Mouse (Mus musculus) ES-E14 (cell line): ENCODE results near the gene Ralgapa2. TPM values are rescaled to one million over a fixed set of nuclear protein-coding genes. Genes with fewer than 3 reads are reported as not detected.

Experiments
- DNase-seq: peaks from one replicate; pipeline ENCODE4 v3.0.0-alpha.2; 2013; ENCODE audit warnings: low read depth, low spot score
- H3K27ac ChIP-seq: 2 replicates; pipeline ENCODE4 v1.5.1; 2012; ENCODE audit warnings: low read depth, mild to moderate bottlenecking, low read length, moderate library complexity, mixed read lengths; ENCODE audit not compliant: poor library complexity, insufficient read depth, severe bottlenecking
- H3K36me3 ChIP-seq: 2 replicates; pipeline ENCODE4 v1.6.1; 2012; ENCODE audit warnings: mild to moderate bottlenecking, low read length, moderate library complexity, mixed read lengths; ENCODE audit not compliant: control insufficient read depth, poor library complexity, insufficient read depth, severe bottlenecking
- H3K4me1 ChIP-seq, 2 experiments: fragments of 150-350 bp in 1 of 2; sonication (generic) in 1 of 2; 2 replicates each; pipeline ENCODE4 v1.6.1; 2012; ENCODE audit warnings: low read length in 2 of 2, mild to moderate bottlenecking in 1 of 2, mixed read lengths in 1 of 2; ENCODE audit not compliant: control insufficient read depth in 2 of 2, insufficient read depth in 2 of 2, poor library complexity in 1 of 2
- H3K4me3 ChIP-seq, 2 experiments: fragments of 150-350 bp in 1 of 2; sonication (generic) in 1 of 2; 2 replicates each; pipeline ENCODE4 v1.5.1; 2012; ENCODE audit warnings: low read length in 2 of 2, low read depth in 1 of 2, mild to moderate bottlenecking in 1 of 2, mixed read lengths in 1 of 2; ENCODE audit not compliant: insufficient read depth in 1 of 2, poor library complexity in 1 of 2, severe bottlenecking in 1 of 2
- H3K9ac ChIP-seq: 2 replicates; pipeline ENCODE4 v1.6.1; 2012; ENCODE audit warnings: low read depth, mild to moderate bottlenecking, low read length, mixed read lengths; ENCODE audit not compliant: poor library complexity, insufficient read depth, severe bottlenecking
- H3K9me3 ChIP-seq: fragments of 150-350 bp; sonication (generic); 2 replicates; pipeline ENCODE4 v1.6.1; 2012; ENCODE audit warnings: low read depth, mild to moderate bottlenecking, low read length; ENCODE audit not compliant: control insufficient read depth, insufficient read depth
- CHD2 ChIP-seq: IDR thresholded peaks from 2 replicates; pipeline ENCODE4 v1.6.1; 2014; ENCODE audit warnings: mild to moderate bottlenecking, low read depth, low read length, inconsistent platforms
- HCFC1 ChIP-seq: IDR thresholded peaks from 2 replicates; pipeline ENCODE4 v1.6.1; 2012; ENCODE audit warnings: low read length, inconsistent platforms, borderline replicate concordance; ENCODE audit not compliant: insufficient read depth
- MAFK ChIP-seq: IDR thresholded peaks from 2 replicates; pipeline ENCODE4 v1.6.1; 2014; ENCODE audit warnings: mild to moderate bottlenecking, low read depth, low read length, inconsistent platforms; ENCODE audit not compliant: insufficient read depth
- ZC3H11A ChIP-seq: IDR thresholded peaks from 2 replicates; pipeline ENCODE4 v1.6.1; 2012; ENCODE audit warnings: low read depth, mild to moderate bottlenecking, inconsistent platforms, low read length, borderline replicate concordance
- ZNF384 ChIP-seq: IDR thresholded peaks from 2 replicates; pipeline ENCODE4 v1.6.1; 2012; ENCODE audit warnings: low read depth, low read length, inconsistent platforms
- in situ Hi-C, 2 experiments: fragments of 600-800 bp; cut with MboI; formaldehyde crosslinking; loops; one replicate each; pipeline ENCODE4 v1.15.1; 2025; ENCODE audit warnings: low sequenced_read_pairs in 2 of 2, inconsistent platforms in 1 of 2; ENCODE audit not compliant: unreplicated experiment in 2 of 2
- total RNA-seq: library from RNA; depleted of rRNA; stranded (reverse); fragments of 300-350 nt; gene quantifications from 2 replicates; pipeline ENCODE4 v1.2.3, GENCODE M21; 2012

Gene Ralgapa2
- total RNA-seq, 1 experiment = 23.0 TPM

DNA sequence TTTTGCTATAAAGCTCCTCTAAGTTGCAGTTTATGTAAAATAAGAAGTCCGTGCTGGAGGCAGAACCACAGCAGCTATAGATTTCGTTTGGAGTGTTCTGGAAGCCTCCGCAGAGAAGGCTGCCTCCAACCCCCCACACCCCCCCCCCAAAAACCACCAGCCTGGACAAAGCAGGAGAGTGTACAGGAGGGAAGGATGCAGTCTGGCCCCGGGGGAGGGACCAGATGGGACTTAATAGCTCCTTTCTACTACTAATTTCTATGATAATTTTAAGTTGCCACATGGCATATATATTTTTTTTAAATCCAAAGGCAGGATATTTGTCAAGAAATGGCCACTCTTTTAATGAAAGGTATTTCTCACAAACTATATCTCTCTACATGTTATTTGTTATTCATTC lies 198.3 kb downstream of the Ralgapa2 start:
- in situ Hi-C loops = no loop called here
- Histone ChIP-seq H3K36me3 (no peaks in the 10 kb centered on the region), H3K9ac (no peak overlapping the region), H3K9me3 (no peaks in the 10 kb centered on the region), H3K4me3 (no peak overlapping the region), H3K4me1 (no peaks in the 10 kb centered on the region; a peak in 1 of 4 replicates), H3K27ac (no peak overlapping the region)
- no peak for DNase-seq
- TF ChIP-seq MAFK (no peak), HCFC1 (no peak), ZNF384 (no peak), ZC3H11A (no peak), CHD2 (no peak)

DNA sequence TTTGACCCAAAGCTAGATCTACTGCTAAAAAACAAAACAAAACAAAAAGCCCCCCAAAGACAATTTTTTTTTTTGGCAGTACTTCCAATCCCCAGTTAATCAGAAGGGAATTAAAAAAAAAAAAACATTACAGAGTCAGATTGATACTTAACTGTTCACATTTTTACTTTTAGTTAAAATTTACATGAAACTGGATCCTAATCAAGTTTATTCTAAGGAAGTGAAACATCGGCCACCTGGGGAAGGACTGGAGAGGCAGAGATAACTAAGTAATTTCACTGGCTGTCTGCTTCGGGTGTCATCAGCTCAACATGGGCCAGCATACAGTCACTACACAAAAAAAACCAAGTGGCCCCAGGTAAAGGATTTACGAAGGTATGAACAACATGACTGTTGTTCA lies 201.4 kb downstream of the Ralgapa2 start:
- Histone ChIP-seq H3K4me3 (no peak overlapping the region), H3K9ac (no peak overlapping the region), H3K9me3 (no peaks in the 10 kb centered on the region), H3K36me3 (no peaks in the 10 kb centered on the region), H3K4me1 (no peaks in the 10 kb centered on the region; a peak in 1 of 4 replicates), H3K27ac (no peak overlapping the region)
- TF ChIP-seq MAFK = no peak
- TF ChIP-seq ZNF384 = no peak
- TF ChIP-seq ZC3H11A = no peak
- no peak for TF ChIP-seq CHD2
- no peak for TF ChIP-seq HCFC1
- in situ Hi-C loops = no loop called here
- no peak for DNase-seq

DNA sequence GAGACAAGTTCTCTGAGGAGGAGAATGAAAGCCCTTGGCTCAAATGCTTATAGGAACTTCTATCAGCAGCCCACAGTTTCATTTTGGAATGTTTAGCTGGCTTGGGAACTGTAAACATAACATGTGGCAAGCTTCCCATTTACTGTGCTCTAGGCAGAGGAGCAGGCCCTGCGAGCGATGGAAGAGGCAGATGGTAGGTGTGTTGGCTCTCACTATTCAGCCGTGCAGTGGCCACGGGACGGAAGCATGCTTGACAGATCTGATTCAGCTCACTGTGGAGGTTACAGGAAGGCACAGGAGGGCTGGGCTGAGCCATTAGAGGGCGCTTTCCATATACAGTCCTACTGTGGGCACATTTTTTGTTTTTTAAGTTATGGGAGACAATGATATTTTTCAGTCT lies 201.9 kb downstream of the Ralgapa2 start:
- DNase-seq = no peak
- no peak overlapping the region for H3K27ac ChIP-seq
- in situ Hi-C loops = no loop called here
- no peak overlapping the region for H3K9ac ChIP-seq
- no peaks in the 10 kb centered on the region for H3K36me3 ChIP-seq
- no peak overlapping the region for H3K4me3 ChIP-seq
- TF ChIP-seq ZC3H11A (no peak), CHD2 (no peak), MAFK (no peak), HCFC1 (no peak), ZNF384 (no peak)
- H3K9me3 ChIP-seq = no peaks in the 10 kb centered on the region
- no peaks in the 10 kb centered on the region; a peak in 2 of 4 replicates for H3K4me1 ChIP-seq

DNA sequence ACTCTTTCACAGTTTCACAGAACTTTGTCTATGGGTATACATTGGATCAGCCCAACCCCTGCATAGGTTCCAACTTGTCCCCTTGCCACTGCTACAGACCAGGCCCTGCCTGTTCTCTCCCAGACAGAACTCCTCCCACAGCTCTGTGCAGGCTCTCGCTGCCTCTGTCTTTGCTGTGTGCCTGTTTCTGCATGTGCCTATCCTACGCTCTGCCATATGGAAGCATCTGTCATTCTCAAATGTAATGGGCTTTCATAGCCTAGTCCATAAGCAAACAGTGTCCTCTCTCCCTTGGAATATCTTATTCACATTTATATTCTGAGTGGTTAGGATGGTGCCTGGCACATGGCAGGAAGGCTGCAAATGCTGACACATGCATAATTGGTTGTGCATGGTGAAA lies 202.7 kb downstream of the Ralgapa2 start:
- Histone ChIP-seq H3K27ac (no peak overlapping the region), H3K36me3 (no peaks in the 10 kb centered on the region), H3K9ac (no peak overlapping the region), H3K4me1 (peaks cover under 1 to 2% of the 10 kb centered on the region in 2 experiments; a peak in 3 of 4 replicates), H3K4me3 (no peak overlapping the region), H3K9me3 (no peaks in the 10 kb centered on the region)
- DNase-seq = no peak
- TF ChIP-seq MAFK = no peak
- TF ChIP-seq ZC3H11A = no peak
- TF ChIP-seq HCFC1 = no peak
- TF ChIP-seq ZNF384 = no peak
- no peak for TF ChIP-seq CHD2
- in situ Hi-C loops = no loop called here

DNA sequence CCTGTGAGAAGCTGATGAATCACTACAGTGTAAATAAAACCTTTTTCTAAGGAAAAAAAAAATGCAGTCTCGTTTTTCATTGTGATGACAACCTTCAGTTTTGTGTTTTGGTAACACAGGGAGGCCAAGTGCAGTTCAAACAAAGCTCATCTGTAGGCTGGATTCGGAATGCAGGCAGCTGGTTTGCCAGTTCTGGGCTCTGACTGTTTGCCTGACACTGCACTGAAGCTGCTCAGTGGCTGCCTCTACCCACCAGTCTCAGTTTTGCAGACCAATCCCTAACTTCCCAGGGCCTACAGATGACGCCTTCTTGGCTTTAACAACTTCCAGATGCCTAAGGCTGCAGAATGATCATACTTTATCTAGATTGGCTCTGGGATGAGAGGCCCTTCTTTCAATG lies 205.1 kb downstream of the Ralgapa2 start:
- no peak for DNase-seq
- H3K27ac ChIP-seq = no peak overlapping the region

More for the DNA sequence above, 205.1 kb downstream of the Ralgapa2 start:
- peaks cover 11 to 16% of the 10 kb centered on the region in 2 experiments for H3K4me1 ChIP-seq
- in situ Hi-C loops = no loop called here
- H3K36me3 ChIP-seq = no peaks in the 10 kb centered on the region
- no peaks in the 10 kb centered on the region for H3K9me3 ChIP-seq
- no peak overlapping the region for H3K9ac ChIP-seq
- H3K4me3 ChIP-seq = no peak overlapping the region
- no peak for TF ChIP-seq MAFK
- TF ChIP-seq HCFC1 = no peak
- TF ChIP-seq CHD2 = no peak
- no peak for TF ChIP-seq ZNF384
- TF ChIP-seq ZC3H11A = no peak
